Mouse (Mus musculus) forebrain, postnatal 0 days (tissue): ENCODE measurements at regions not wholly inside any gene's neighbourhood (a gene's known extent, or its start where the extent isn't known, plus 50 kb on each side); places are given as distances from the start of the nearest gene placed in this dataset.

ENCODE experiments used
- ATAC-seq: fragments of 200-750 bp; cut with Nextera tagmentation; 2 replicates; pipeline ENCODE4 v1.8.0; 2017; ENCODE audit warnings: mild to moderate bottlenecking, moderate library complexity
- DNase-seq: peaks from one replicate; pipeline ENCODE4 v3.0.0-alpha.2; 2015
- H3K27ac ChIP-seq: fragments of 300-500 bp; sonication (generic); 2 replicates; pipeline ENCODE4 v1.5.1; 2014; ENCODE audit warnings: low read depth, mild to moderate bottlenecking, antibody characterized with exemption, low read length, moderate library complexity, mixed read lengths
- H3K27me3 ChIP-seq: fragments of 300-500 bp; sonication (generic); 2 replicates; pipeline ENCODE4 v1.6.1; 2014; ENCODE audit warnings: mild to moderate bottlenecking, low read length, mixed read lengths; ENCODE audit not compliant: insufficient read depth
- H3K36me3 ChIP-seq: fragments of 300-500 bp; sonication (generic); 2 replicates; pipeline ENCODE4 v1.6.1; 2014; ENCODE audit warnings: mild to moderate bottlenecking, moderate library complexity; ENCODE audit not compliant: insufficient read depth
- H3K4me1 ChIP-seq: fragments of 300-500 bp; sonication (generic); 2 replicates; pipeline ENCODE4 v1.6.1; 2014; ENCODE audit warnings: antibody characterized with exemption; ENCODE audit not compliant: insufficient read depth
- H3K4me2 ChIP-seq: fragments of 300-500 bp; sonication (generic); 2 replicates; pipeline ENCODE4 v1.6.1; 2014; ENCODE audit warnings: low read depth, mild to moderate bottlenecking, moderate library complexity
- H3K4me3 ChIP-seq: fragments of 300-500 bp; sonication (generic); 2 replicates; pipeline ENCODE4 v1.5.1; 2014; ENCODE audit warnings: low read depth, low read length, mixed read lengths
- H3K9ac ChIP-seq: fragments of 300-500 bp; sonication (generic); 2 replicates; pipeline ENCODE4 v1.6.1; 2014; ENCODE audit warnings: mild to moderate bottlenecking
- H3K9me3 ChIP-seq: fragments of 300-500 bp; sonication (generic); 2 replicates; pipeline ENCODE4 v1.6.1; 2016; ENCODE audit warnings: low read length
- CTCF ChIP-seq: sonication (generic); IDR thresholded peaks from 2 replicates; pipeline ENCODE4 v1.5.1; 2016; ENCODE audit warnings: antibody characterized with exemption, control low read depth, low read depth
- WGBS: fragments of 180-500 bp; shearing (Covaris S2); extraction: QIAGEN DNeasy Blood & Tissue Kit; methylation state at CpG from one replicate; pipeline ENCODE4 v1.1.7; 2014; 5-methylcytosine and 5-hydroxymethylcytosine counted together

DNA sequence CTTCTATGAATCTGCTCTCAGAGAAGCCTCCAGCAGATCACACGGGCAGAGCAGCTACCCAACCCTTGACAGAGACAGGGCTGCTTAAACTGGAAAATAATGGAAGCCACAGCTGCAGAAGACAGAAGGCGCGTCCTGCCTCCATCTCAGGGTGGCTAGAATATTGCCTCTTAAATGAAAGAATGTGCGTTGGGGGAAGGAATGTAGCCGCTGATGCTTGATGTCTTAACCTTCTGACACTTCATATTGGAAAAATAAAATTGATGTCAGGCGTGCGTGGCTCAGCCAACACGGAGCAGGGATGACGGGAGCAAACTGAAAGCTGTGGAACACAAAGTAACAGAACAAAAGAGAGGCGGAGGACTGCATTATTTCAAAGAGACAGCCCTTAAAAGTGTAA, 114.6 kb upstream of the Ppm1h start:
- Histone ChIP-seq H3K27ac (0 out of 2 replicates have a peak overlapping the region, but pooled peaks have one; percentile 16), H3K4me2 (0 out of 2 replicates have a peak overlapping the region, but pooled peaks have one; percentile 1), H3K9ac (no peak overlapping the region), H3K9me3 (no peaks in the 10 kb centered on the region), H3K36me3 (no peaks in the 10 kb centered on the region), H3K4me3 (no peak overlapping the region), H3K4me1 (no peaks in the 10 kb centered on the region), H3K27me3 (no peaks in the 10 kb centered on the region)
- ATAC-seq (peak; percentile 53; the same call in 1 of the 2 replicates), DNase-seq (no peak)
- WGBS, result 46% methylated on average over 10 of the region's 10 CpGs
- TF ChIP-seq CTCF, result no peak

GRCm38 (mm10) chr10:122564473-122564872, 114.1 kb upstream of the Ppm1h start:
- no peak for DNase-seq
- Histone ChIP-seq H3K36me3 (no peaks in the 10 kb centered on the region), H3K4me2 (no peak overlapping the region), H3K9me3 (no peaks in the 10 kb centered on the region), H3K27ac (0 out of 2 replicates have a peak overlapping the region, but pooled peaks have one; percentile 16), H3K27me3 (no peaks in the 10 kb centered on the region), H3K4me1 (no peaks in the 10 kb centered on the region), H3K4me3 (no peak overlapping the region), H3K9ac (no peak overlapping the region)
- WGBS, result 88% methylated on average over 10 of the region's 10 CpGs
- TF ChIP-seq CTCF, result no peak
- no peak for ATAC-seq

GRCm38 (mm10) chr10:122566601-122567000, 112.0 kb upstream of the Ppm1h start:
- H3K27ac ChIP-seq, result no peak overlapping the region
- H3K36me3 ChIP-seq, result no peaks in the 10 kb centered on the region
- 68% methylated on average over 4 of the region's 4 CpGs for WGBS
- ATAC-seq, result no peak
- no peaks in the 10 kb centered on the region; the same call in 1 of the 2 replicates for H3K4me1 ChIP-seq
- H3K9me3 ChIP-seq, result no peaks in the 10 kb centered on the region
- no peak for TF ChIP-seq CTCF
- H3K27me3 ChIP-seq, result no peaks in the 10 kb centered on the region
- H3K9ac ChIP-seq, result no peak overlapping the region
- DNase-seq, result no peak
- no peak overlapping the region for H3K4me2 ChIP-seq
- no peak overlapping the region for H3K4me3 ChIP-seq

DNA sequence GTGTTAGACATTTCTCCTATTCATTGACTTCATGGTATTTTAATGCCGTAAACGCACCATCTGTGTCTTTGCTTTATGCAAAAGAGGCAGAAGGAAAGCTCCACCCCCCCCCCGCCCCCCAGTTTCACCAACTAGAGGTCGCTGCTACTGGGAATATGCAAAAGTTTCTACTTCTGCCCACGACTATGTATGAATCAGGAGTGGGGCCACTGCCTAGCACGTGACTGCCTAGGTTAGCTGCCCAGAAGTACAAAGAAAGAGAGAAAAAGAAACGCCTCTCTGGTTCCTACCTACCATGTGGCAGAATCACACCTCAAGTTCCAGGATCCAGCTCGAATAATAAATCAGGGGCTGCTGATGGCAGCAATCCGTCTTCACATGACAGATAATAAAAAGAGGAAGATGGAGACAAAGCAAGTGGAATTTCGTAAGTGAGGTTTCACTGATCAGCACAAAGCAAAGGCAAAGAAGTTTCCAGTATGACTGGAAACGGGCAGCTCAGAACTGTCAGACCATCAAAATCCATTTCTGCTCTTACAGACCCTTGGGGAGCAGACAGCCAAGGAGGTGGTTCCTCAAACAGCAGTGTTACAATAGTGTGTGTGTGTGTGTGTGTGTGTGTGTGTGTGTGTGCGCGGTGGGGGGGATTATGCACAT, 108.9 kb upstream of the Ppm1h start:
- Histone ChIP-seq H3K9ac (no peak overlapping the region), H3K4me1 (no peaks in the 10 kb centered on the region; the same call in 1 of the 2 replicates), H3K4me3 (no peak overlapping the region), H3K4me2 (0 out of 2 replicates have a peak overlapping the region, but pooled peaks have one; percentile 1), H3K9me3 (no peaks in the 10 kb centered on the region), H3K27me3 (no peaks in the 10 kb centered on the region), H3K36me3 (no peaks in the 10 kb centered on the region), H3K27ac (no peak overlapping the region)
- 61% methylated on average over 13 of the region's 13 CpGs for WGBS
- ATAC-seq, result peak; percentile 25; the same call in 1 of the 2 replicates
- TF ChIP-seq CTCF, result no peak
- peak; percentile 33 for DNase-seq

DNA sequence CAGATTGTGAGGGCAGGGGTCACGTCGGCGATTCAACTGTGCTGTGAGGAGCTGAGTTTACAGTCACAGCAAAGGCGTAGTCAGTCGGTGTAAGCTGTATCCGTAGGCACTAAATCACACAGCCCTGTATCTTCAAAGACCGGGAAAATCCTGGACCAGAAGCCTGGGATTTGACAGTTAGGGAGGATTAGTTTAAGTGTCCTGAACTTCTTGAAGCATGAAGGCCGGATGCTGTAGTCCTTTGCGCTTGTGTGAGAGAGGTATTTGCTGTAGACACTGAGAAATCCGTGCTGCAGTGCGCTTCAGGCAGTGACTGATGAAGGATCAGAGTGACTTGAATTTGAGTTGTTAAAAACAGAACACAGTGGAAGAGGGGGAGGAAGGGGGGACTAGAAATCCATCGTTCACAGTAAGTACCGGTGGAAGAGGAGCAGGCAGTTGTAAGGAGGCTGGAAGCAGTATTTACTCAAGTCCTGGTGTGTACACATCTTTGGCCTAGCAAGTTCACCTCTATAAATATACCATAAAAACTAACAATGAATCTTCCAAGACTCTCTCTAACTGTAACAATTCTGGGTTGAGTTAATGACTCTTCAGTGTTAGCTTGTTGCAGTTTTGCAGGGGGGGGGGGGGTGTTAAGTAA, 107.5 kb upstream of the Ppm1h start:
- no peak for ATAC-seq
- no peak for TF ChIP-seq CTCF
- Histone ChIP-seq H3K4me3 (no peak overlapping the region), H3K9me3 (no peaks in the 10 kb centered on the region), H3K27me3 (no peaks in the 10 kb centered on the region), H3K27ac (peak overlapping the region; percentile 2; the same call in 1 of the 2 replicates), H3K4me2 (no peak overlapping the region), H3K9ac (0 out of 2 replicates have a peak overlapping the region, but pooled peaks have one; percentile 1), H3K36me3 (no peaks in the 10 kb centered on the region), H3K4me1 (no peaks in the 10 kb centered on the region; the same call in 1 of the 2 replicates)
- 34% methylated on average over 13 of the region's 13 CpGs for WGBS
- DNase-seq, result no peak

DNA sequence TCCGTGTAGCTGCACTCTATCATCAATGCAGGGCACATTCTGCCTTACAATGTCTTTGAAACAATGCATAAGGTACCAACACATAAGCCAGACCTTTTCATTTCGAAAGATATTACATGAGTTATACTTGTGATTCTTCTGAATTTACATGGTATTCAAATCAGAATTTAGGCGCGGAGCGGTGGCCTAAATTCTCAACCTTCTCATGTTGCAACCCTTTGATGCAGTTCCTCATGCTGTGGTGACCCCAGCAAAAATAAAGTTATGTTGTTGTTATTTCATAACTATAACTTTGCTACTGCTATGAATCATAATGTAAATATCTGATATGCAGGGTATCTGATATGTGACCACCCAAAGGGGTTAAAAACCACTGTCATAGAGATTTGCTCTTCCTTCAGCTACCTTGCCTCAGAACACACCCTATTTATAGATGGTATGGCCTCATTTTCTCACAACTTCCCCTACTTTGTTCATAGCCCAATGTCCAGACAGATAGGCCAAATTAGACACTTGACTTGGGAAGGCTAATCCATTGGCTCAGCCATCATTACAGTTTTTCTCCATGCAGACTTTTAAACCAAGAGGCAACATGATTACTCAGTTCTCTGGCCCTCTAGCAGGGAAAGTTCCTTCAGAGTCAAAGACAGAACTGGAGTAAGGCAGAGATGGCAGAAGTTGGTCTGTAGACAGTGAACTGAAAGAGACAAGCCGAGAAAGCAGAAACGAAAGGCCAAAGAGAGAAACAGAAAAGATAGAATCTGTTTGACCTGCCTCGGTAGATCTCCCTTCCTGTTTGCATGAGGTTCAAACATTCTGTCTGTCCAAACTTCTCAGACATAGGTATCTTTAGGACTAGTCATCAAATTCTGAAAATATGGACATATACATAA, 102.1 kb upstream of the Ppm1h start:
- no peak for ATAC-seq
- Histone ChIP-seq H3K4me2 (no peak overlapping the region), H3K9ac (no peak overlapping the region), H3K4me3 (no peak overlapping the region), H3K9me3 (no peaks in the 10 kb centered on the region), H3K27me3 (no peaks in the 10 kb centered on the region), H3K27ac (no peak overlapping the region), H3K36me3 (no peaks in the 10 kb centered on the region), H3K4me1 (no peaks in the 10 kb centered on the region)
- WGBS, result 93% methylated on average over 8 of the region's 8 CpGs
- no peak for DNase-seq
- TF ChIP-seq CTCF, result no peak
